Mouse (Mus musculus): ENCODE results near the gene Zbtb25. TPM values are rescaled to one million over a fixed set of nuclear protein-coding genes. Genes with fewer than 3 reads are reported as not detected.
A peak's percentile ranks its signal among the peaks of the same experiment; 100 is the strongest.

The Zbtb25 gene
- polyA plus RNA-seq, 2 experiments from 2014 or later = 12.7 to 13.8 TPM

DNA sequence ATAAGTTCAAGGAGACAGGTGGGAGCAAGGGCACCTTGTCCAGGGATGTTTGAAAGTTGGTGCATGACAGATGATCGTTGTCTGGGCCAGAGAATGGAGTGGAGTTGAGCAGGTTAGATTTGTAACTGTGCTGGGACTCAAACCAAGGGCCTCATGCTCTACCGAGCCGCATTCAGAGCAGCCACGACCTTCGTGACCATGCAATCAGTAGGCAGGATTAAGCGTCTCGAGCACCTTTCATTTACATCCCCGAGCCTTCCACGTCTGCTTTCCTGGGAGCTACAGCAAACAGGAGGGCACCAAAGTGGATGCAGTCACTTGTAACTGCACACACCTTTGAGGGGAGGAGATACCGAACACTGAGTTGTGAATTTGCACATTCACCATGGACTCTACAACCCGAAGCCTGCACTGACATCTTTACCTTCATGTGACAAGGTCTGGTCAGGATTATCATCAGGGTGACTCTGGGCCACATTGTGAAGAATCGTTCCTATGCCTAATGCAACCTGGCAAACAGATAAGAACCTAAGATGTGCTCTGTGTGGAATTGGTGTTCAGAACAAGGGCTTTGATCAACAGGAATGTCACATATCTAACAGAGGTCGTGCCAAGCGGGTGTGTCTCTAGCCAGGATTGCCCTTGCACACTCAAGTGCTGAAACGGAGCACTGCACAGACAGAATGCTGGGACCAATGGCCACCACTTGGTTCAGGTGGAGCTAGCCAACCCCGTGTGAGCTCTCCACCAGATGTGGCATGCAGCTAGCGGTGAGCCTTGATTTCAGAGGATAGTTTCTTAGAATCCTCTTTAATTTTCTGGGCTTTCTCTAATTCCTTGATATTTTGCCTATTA, 33.1 kb downstream of the Zbtb25 start:
- no peak for ATAC-seq

DNA sequence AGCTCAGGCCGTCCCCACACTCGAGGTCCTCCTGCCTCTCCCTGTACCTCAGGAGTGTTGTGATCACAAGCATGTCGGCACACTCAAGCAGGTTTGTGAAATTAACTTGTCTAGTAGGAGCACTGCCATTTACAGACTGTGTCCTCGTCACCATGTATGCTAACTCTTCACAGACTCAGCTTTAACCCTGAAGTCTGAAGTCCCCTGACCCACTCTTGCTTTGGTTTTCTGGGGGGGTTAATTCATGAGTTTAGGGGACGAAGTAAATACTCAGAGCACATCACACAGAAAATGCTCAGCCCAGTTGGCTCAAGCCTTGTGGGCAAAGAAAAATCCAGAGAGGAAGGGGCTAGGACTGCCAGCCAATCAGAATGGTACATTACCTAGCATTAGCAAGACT, 33.8 kb downstream of the Zbtb25 start:
- ATAC-seq = no peak

DNA sequence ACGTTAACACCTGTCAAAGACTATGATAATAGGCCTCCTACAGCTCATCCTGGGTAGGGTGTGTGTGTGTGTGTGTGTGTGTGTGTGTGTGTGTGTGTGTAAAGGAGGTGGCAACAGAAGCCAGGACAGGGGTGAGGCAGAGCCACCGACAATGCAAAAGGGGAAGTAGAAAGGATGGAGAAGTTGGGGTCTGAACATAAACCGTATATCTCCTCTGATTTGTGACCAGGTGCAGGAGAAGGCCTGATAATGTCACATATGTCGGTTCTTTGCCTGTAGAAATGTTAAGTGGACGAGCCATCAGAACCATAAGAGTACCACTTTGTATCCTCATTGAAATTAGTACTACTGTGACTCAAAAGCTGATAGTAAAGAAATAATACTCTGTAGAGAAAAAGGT, 35.7 kb downstream of the Zbtb25 start:
- no peak for ATAC-seq

DNA sequence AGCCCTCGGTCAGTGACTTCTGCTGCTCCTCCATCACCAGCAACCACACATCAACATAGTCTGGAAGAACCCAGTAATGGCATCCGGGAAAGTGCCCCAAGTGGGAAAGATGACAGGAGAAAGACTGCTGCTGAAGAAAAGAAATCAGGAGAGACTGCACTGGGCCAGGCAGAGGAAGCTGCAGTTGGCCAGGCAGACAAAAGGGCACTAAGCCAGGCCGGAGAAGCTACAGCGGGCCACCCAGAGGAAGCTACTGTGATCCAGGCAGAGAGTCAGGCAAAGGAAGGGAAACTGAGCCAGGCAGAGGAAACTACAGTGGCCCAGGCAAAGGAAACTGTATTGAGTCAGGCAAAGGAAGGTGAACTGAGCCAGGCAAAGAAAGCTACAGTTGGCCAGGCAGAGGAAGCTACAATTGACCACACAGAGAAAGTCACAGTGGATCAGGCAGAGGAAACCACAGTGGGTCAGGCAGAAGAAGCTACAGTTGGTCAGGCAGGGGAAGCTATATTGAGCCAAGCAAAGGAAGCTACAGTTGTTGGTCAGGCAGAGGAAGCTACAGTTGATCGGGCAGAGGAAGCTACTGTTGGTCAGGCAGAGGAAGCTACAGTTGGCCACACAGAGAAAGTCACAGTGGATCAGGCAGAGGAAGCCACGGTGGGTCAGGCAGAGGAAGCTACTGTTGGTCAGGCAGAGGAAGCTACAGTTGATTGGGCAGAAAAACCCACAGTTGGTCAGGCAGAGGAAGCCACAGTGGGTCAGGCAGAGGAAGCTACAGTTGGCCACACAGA, 40.6 kb downstream of the Zbtb25 start:
- no peak for ATAC-seq

DNA sequence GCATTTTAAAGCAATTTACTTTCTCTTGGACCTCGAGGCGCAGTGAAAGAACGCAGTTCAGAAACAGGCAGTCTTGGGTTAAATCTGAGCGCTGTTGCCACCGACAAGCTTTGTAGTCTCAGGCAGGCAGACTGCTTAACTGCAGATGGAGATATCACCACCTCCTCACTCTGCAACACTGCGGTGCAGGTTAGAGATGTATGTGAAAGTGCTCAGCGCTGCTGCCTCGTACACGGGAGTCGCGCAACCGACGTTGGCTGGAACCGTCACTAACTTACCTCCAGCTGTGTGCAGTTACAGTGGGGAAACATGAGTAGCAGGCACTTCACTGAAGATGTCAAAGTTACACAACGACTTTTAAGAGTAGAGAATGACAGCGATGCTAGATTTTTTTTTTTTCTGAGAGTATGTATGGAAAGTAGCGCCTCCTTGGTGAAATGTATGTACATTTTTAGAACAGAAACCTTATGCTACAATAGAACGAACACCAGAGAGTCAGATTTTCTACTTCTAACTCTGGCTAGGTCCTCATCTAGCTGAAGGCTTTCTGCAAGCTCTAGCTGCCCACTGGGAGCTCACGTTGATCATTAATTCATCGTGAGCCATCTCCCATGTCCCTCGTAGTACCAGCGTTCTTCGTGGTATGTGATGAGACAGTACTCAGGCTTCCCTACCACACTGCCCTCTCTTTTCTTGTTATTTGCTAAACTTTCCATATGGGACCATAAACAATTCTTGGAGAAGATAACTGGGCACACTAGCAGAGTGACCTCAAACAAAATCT, 42.8 kb downstream of the Zbtb25 start:
- no peak for ATAC-seq

DNA sequence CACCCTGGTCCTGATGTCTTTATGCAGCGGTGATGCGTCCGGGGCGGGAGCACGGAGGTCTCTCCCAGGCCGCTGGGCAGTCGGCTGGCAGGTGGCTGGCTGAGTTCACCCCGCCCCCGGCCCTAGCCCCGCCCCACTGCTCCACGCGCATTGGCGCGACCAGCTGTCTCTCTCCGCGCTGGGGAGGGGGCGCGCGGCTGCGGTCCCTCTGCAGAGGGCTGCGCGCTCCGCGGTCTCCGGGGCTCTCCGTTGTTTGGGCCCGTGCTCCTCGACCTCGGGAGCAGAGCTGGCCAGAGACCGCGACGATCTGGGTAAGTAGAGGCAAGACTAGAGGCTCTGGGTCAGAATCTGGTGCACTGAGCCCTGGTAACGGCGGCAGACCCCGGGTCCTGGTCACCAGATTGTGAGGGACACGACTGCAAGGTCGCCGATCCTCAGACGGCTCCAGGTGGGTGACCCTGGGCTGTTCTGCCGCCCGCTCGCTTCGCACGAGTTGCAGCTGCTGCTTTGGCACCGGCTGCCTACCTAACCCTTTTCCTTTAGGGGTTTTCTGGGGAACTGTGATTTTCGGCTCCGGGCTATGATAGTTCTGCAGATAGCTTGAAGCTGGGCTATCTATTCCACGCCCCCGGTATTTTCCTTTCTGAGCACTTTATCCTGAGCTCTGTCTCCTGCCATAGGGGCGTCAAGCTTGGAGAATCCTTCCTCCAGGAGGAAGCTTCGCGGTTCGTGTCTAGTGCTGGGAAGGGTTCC, 44.5 kb downstream of the Zbtb25 start, which contains the start of gene Akap5:
Gene Akap5, plus strand, starts transcription at position 213 of the 753 bp plus-strand sequence.
- peak; percentile 54 for ATAC-seq

DNA sequence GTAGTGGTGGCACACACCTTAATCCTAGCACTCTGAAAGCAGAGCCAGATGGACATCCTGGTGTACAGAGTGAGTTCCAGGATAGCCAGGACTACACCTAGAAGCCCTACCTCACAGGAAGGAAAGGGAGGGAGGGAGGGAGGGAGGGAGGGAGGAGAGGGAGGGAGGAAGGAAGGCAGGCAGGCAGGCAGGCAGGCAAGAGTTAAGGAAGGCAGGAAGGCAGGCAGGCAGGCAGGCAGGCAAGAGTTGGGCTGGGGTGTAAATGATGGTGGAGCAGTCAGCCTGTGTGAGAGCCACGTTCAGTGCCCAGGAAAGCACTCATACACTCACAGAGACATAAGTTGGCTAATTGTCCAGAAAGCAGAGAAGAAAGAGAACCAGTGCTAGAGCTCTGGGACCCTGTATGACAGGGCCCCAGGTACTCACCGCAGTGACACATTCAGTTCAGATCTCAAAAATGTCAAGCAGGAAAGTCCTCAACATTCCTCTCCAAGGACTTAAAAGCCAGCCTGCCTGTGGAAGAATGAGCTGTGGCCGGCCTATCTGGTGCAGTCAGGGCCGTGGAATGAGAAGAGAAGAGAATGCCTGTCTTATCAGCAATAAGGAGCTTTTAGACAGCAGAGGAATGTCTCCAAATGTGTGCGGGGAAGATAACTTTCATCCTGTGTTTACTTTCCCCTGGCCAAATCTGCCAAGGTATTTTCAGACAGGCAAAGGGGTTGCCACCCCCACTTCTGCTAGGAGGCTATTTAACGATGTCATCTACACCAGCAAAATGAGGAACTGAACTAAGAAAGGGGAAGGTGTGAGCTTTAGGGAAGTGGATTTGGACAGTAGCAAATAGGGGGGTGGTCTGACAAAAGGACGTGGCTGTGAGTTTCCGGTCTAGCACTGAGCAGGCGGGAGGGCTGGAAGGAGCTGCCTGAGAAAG, 50.9 kb downstream of the Zbtb25 start:
- no peak for ATAC-seq

DNA sequence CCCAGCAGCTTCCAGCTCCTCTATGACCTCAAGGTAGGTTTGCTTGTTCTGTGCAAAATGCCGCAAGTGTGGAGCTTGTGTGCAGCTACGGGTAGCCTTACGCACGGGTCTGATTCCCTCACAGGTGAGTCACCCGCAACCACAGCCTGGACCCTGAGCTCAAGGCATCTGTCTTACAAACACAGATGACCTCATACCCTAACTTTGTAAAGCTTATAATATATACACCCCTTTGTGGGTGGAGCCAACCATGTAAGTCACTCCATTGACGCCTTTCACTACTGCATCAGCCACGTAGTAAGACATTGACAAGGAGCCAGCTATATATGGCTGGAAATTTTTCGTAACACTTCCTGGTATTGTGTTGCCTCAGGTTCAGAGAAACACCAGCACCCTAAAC, 57.5 kb downstream of the Zbtb25 start:
- ATAC-seq = no peak

DNA sequence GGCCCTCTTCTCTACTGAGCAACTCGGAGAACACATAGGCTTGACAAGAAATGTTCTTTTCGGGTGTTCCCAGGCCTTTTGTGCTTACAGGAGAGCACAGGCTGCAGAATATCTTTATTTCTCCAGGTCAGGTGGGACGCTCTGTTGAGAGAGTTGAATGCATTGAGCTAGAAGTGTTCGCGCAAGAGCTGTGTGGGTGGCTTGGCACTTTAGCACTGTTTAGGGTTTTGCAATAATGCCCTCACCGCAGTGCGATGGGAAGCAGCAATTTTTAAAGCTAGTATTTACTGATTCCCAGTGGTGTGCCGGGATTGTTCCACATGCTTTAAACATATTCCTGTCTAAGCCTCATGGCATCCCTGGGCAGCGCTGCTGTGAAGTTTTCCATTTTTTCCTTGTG, 58.2 kb downstream of the Zbtb25 start:
- ATAC-seq = no peak

DNA sequence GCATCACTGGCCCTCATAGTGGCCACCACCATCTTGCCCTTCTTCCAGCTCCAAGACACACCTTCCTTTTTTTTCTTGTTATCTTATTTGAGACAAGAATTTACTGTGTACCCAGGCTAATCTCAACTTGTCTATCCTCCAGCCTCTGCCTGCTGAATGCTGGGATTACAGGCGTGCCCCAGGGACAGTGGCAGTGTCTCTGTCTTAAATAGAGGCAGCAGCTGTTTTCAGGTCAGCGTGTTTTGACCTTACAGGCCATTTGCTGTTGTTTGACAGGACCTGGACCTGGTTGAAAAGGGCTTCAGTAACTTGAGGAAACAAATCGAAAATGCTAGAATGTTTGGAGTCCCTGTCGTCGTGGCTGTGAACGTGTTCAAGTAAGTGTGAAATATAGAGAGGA, 58.8 kb downstream of the Zbtb25 start:
- ATAC-seq = no peak

DNA sequence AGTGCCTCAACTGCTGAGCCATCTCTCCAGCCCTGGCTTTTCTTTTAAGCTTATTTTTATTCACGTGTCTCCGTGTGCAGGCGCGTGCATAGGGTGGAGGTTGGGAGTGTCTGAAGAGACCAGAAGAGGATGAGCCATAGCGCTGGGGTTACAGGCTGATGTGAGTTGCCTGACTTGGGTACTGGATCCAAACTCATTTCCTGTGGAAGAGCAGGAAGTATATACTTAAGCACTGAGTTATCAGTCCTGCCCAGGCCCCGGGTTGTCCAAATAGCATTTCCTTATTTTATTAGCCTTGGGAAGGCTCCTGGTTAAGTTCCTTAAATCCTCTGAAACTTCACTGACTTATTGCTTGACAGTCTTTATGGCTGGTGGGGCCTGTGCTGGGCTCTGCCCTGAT, 59.4 kb downstream of the Zbtb25 start:
- ATAC-seq = no peak

DNA sequence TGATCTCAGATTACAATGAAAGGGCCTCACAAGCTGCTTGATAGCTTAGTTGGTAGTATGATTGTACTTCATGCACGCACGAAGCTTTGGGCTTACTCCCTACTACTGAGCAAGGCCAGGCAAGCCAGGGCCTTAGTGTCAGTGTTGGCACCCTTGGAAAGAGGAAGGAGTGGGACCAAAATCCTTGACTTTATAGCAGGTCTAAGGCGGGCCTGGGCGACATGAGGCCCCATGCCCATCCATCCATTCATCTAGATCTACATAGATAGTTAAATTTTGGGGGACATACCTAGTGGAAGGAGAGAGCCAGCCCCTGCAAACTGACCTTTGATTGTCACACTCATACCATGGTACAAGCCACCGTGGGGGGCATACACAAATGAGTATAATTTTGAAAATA, 61.0 kb downstream of the Zbtb25 start:
- no peak for ATAC-seq

DNA sequence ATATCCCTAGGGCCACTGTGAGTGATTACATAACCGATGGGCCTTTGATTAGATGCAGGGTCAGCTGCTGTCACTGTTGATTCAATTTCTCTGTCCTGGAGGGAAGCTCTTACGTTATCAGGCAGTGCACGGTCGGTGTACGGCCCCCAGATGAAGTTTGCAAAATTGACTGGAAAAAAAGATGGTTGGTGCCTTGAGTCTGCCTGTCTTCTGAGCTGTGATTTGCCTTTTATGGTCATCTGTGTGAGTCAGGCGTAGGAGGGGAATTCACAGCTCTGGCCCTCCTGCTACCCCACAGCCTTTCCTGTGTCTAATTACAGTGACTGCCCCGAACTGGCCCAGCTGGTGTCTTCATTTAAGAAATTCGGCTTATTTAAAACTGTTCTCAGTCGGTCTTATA, 61.4 kb downstream of the Zbtb25 start:
- peak; percentile 95 for ATAC-seq

DNA sequence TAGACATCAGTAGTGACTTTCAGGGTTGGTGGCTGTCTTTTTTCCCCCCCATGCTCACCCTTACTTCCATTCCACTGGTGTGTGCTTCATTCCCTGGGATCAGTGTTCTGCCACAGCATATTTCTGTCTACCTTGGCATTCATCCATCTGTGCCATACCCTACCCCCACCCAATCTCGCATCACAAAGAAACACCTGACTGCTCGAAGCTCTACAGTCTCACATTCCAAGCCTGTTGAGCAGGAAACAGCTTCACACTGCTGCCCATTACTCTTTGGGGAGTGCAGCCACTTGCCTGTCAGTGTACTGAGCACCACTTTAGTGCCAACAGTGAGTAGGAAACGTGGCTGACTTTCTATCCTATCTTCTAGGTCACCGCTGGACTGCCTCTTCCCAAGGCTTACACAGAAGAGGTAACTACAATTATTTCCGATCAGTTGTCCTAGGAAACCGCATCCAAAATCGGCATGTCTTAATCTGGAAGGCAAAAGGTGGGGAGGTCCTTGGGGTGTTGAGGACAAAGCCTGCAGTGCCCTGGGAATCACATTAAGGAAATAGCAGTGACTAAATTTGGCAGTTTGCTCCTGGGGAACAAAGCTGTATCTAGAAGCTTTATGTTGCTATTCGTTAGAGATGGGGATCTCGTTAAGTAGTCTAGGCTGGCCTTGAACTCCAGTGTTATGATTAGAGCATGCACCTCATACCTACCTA, 62.4 kb downstream of the Zbtb25 start:
- ATAC-seq = no peak

DNA sequence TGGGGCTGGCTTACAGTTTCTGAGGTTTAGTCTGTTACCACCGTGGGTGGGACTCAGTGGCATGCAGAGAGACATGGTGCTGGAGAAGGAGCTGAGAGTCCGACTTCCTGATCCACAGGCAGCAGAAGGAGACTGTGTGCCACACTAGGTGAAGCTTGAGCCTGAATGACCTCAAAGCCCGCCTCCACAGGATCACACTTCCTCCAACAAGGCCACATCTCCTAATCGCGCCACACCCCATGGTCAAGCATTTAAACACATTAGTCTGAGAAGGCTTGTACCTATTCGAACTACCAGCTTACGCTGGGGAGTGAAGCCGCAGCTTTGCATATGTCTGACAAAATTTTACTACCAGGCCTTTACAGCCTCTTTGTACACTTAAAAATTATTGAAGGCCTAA, 64.3 kb downstream of the Zbtb25 start:
- ATAC-seq = no peak

DNA sequence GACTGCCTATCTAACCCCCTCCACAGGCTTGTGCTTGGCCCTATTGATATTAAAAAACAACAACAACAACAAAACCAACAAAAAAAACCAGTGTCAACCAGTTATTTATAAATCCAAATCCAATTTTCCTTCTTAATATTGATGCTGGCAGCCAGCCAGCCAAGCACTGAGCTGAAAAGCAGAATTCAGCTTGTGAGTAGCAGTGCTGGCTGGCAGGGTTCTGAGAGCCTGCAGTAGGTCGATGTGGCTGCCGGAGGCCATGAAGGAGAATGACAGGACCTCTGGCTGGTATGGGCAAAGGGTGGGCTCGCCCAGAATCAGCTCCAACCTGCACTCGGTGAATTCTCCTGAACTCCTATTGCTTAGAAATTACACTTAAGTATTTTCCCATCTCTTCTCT, 65.2 kb downstream of the Zbtb25 start:
- ATAC-seq = no peak

DNA sequence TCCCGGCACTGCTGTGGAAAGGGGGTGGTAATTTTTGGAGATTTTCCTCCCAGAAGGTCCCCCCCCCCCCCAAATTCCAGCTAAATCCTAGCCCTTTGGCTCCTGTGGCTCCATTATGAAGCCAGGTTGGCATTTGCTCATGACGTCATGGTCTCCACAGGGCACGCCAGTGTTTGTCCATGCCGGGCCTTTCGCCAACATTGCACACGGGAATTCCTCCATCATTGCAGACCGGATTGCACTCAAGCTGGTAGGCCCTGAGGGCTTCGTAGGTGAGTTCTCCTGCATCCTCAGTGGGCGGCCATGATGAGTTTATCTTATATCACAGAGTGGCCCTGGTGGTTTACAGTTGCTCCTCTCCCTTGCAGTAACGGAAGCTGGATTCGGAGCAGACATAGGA, 65.9 kb downstream of the Zbtb25 start:
- no peak for ATAC-seq

DNA sequence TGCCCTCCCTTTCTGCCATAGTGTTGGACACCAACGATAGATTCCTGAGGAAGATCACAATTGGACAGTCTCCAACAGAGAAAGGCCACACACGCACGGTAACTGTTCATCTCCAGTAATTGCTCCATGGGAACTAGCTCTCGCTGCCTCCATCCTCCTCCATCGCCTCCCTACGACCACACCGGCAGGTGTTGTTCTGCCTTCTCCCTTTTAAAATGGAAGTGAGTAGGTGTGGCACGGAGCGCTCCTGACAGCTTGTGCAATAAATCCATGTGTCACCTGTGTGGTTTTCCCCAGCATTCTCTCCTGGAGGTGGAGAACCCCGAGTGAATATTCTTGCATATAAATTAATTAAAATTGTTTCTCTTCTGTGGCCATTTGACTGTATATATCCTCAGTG, 69.0 kb downstream of the Zbtb25 start:
- ATAC-seq = no peak

DNA sequence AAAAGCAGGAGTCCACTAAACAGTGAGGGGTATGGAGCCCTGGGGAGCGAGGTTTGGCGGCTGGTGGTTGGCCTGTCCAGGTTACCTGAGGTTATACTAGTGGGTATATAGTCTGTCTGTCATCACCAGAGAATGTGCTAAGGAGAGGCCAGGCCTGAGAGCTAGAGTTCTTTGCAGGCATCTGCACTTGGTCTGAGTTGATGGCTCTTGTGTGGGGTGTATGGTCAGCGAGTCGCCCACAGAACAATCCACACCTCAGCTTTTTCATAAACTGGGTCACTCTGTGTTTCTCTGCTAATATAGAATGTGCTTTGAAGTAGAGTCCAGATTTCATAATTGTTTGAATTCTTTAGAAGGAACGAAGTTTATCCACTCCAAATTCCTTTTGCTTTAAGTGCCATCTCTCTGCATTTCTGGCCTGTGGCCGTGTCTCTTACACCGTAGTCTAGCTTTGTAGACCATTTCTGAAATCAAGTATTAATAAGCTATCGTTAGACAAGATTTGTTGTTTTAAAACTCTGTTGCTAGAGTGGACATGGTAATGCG, 70.0 kb downstream of the Zbtb25 start:
- ATAC-seq = no peak

DNA sequence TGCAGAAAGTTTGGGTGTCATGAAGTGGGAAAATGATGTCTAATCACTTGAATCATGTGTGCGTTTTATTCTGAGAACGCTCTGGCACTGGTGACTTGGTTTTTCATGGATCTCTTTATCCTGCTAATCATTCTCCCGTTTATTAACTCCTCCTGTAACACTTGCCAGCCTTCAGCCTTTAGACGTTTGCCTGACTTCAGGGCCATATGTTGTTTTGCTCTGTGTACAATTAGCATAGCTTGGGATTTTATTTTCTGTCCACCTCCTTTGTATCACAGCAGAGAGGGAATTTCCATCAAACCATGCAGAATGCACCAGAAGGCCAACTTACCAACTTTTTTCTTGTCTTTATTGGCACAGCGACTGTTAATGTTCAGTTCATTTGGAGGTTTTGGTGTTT, 71.6 kb downstream of the Zbtb25 start:
- ATAC-seq = no peak

Measured in CD4-positive, CD25-positive, alpha-beta regulatory T cell, adult 4 months (primary cell).